Mouse (Mus musculus) cerebral cortex, adult 2 months (tissue): Measurements from ENCODE around the gene Hexim2.

Source experiments
- WGBS: fragments of 180-500 bp; shearing (Covaris S2); methylation state at CpG from one replicate; pipeline ENCODE4 v1.1.7; 2018; 5-methylcytosine and 5-hydroxymethylcytosine counted together

Hexim2 gene

GRCm38 (mm10) chr11:103131701-103132575 is at the start of gene Hexim2:
Gene Hexim2 (plus strand): TSS chr11:103132429.
- WGBS, result under 1% methylated on average over 39 of the region's 39 CpGs

- WGBS, result 94% methylated on average over 7 of the region's 7 CpGs
These were observed 38.9 kb upstream of the Hexim2 start for GRCm38 (mm10) chr11:103093306-103093705.

- 79% methylated on average over 20 of the region's 20 CpGs for WGBS
These were observed 38.1 kb upstream of the Hexim2 start for GRCm38 (mm10) chr11:103093862-103094833.

GRCm38 (mm10) chr11:103095107-103095670 is 37.0 kb upstream of the Hexim2 start:
- 88% methylated on average over 9 of the region's 9 CpGs for WGBS

DNA sequence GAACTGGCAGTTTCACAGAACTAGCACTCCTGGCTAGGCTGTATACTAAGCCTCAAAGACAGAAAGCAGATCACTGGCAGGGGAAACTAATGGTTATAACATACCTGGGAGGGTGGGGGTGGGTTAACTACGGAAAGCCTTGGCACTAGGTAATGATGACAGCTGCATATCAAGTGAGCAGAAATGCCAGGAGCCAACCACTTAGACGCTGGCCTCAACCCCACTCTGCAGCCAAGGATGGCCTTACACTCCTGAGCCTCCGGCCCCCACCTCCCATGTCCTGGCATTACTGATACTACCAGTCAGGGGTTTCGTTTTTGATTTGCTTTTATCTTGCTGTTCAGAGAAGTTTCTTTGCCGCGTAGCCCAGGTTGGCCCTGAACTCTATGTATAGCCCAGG is 36.4 kb upstream of the Hexim2 start:
- 94% methylated on average over 6 of the region's 6 CpGs for WGBS

DNA sequence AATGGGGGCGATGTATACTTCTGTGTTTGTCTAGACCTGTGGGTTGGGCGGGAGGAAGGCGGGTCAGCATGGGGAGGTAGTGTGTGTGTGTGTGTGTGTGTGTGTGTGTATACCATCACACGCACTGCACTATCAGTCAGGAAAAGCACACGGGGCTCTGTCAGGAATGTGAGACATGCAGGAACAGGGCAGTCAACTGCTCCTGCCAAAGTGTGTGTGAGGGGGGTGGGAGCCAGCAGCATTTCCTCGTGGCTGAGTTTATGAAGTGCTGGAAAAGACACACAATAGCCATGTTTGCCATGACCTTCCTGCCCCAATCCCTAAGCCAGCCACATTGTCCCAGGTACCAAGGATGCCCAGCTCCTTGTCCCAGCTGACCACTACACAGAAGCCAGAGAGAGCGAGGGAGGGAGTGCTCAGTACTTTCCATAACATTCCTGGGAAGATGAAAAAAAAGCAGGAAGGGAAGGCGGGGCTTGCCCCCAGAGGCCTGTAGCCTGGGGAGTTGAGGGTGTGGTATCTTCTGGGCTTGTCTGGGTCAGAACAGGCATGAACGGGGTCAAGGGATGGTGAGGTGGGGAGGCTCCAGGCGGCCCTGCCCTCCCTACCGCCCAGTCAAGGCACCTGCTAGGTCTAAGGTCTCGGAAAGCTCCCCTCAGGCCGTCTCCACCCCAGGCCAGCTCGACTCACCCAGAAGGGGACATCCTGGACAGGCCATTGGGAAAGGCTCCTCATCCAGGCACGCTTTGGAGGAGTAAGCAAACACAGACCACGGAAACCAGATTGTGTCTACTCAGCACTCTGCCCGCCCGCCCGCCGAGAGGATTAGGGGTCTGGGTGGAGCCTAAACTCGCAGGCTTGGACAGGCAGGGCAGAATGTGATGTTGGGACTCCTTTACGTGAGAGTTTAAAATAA is 35.0 kb upstream of the Hexim2 start:
- WGBS, result 50% methylated on average over 22 of the region's 22 CpGs

DNA sequence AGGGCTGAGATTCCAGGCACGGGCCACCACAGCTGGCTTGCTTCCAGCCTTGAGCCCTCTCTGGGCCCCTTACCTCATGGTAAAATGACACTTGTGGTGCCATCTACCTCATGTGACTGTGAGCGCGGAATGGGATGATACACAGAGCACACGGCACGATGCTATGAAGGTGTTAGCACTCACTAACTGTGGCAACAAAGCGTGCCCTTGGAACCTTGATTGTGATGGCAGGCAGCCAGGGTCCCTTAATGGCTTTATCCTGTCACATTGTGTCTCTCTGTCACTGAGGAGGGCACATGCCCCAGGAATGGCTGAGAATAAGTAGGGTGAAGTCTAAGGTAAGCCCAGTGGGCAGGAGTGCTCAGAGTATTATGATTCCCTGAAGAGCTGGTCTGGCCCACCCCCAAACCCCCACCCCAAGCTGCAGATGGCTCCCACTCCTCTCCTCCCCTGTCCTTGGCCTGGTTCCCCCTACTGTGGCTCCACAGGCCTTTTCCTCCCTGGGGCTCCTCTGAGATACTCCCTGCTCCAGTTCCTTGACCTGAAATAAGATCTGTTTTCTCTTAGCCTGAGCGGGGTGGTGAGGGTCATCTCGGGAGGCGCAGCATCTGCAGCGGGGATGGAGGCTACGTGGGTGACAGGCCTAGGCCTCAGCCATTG is 33.6 kb upstream of the Hexim2 start:
- 86% methylated on average over 11 of the region's 11 CpGs for WGBS

DNA sequence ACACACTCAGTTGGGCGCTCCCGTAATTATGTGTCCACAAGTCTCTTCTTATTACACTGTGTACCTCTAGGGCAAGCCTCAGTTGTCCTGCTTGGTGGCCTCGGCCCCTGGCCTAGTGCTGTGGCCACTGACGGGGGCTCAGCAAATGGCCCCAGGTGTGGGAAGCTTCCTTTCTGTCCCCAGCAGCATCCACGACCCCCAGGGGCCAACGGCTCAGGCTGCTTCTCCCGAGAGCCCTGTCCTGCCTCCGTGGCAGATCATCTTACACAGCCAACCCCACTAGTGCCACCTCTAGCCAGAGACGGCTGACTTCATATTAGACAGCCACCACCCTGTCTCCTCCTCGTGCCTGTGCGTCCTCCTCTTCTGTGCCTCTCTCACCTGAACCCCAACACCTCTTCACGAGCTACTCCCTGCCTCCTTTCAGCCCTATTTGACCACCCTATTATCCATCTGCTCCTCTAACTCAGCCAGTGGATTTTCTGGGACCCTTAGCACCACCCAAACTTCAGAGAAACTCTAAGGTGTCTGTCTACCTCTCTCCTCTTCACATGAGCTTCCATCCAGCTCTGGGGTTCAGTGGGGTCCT is 32.8 kb upstream of the Hexim2 start:
- 87% methylated on average over 12 of the region's 12 CpGs for WGBS

- WGBS, result 76% methylated on average over 8 of the region's 8 CpGs
These were observed 31.9 kb upstream of the Hexim2 start for GRCm38 (mm10) chr11:103100361-103100760.

DNA sequence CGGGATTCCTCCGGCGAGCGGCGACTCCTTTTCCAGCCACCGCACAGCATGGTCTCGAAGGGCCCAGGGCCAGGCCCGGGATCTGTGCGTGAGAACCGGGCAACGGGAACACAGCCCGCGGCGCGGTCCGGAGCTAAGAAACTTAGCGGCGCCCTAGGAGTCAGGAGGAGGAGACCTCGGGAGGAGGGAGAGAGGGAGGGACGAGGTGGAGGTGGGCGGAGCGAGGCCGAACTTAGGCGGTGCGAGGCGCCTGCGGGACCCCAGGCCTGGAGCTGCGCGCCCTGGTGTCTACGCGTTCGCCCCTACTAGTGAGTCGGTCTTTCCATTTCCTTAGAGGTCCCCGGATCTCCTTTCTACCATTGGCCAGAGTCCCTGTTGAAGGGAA is 30.8 kb upstream of the Hexim2 start, which contains the start of the genes Plcd3 and Acbd4:
Gene Plcd3 (minus strand): TSS at position 178 of the 385 bp plus-strand sequence.
Gene Acbd4 (plus strand): TSS at position 202 of the 385 bp plus-strand sequence.
- under 1% methylated on average over 34 of the region's 34 CpGs for WGBS

DNA sequence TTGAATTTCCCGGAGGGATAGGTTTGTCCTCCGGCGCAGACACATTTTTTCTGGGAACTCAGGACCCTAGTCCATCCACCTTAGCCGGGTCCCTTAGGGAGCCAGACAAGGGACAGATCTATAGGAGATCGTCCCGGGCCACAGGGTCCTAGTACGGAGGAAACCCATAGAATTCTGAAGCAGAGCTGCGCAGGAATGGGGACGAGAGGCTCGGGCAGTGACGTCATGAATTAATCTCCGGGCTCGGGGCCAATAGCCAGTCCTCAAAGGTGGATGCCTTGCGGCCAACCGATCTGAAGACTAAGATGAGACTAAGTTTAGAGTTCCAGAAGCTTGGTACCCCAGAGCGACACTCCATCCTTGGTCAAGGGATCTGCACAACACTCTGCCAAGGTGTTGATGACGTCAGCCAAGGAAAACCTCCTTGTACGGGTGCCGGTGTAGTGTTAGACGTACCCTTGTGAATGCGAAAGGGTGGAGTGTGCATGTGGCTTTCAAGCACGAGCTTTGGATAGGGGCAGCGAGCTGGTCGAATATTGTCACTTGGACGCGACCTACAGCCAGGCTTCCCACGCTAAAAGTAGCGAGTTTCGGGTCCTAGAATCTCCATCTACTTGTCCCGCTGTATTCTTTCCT is 30.2 kb upstream of the Hexim2 start:
- 1% methylated on average over 30 of the region's 30 CpGs for WGBS

DNA sequence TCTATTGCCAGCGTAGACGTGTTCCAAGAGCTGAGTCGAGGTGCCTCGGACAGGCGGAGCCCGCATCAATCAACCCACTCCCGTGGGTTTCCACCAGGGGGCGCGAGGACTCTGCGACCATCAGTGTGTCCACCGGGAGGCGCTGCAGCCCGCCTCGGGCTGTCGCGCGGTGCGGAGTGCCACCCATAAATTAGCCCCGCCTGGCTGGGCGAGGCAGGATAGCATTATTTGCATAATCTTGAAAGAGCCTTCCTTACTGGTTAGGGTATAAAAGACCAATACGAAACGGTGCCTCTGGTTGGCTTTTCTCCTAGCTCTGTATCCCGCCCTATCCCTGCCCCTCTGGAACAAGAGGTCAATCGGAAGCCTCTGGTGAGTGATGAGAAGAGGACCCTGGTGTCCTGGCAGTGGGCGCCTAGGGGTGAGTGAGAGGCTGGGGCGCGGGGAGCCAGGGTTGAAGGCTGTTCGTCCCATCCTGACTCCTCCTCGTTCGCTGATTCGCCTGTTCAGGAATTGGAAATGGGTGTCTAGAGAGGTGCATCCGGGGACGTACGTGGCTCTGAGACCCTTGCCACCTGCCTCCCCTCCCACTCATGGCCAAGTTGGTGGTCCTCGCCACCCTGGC is 29.4 kb upstream of the Hexim2 start:
- WGBS, result under 1% methylated on average over 35 of the region's 35 CpGs

DNA sequence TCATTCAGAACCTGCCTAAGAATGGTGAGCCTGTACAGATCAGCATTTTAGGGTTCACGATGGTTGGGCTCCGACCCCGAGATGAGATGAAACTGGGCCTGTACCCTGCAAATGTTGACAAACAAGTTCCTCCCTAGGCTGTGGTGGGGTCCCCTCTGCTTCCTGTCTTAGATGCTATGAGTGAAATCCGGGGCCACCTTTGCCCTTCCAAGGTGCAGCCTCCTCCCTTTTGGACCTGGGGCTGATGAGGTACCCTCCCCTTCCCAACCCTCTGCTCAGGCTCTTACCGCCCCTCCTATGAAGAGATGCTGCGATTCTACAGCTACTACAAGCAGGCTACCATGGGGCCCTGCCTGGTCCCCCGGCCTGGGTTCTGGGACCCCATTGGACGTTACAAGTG is 28.6 kb upstream of the Hexim2 start:
- WGBS, result 62% methylated on average over 8 of the region's 8 CpGs

- 88% methylated on average over 7 of the region's 7 CpGs for WGBS
These were observed 27.8 kb upstream of the Hexim2 start for GRCm38 (mm10) chr11:103104469-103104868.

- 64% methylated on average over 14 of the region's 14 CpGs for WGBS
These were observed 27.0 kb upstream of the Hexim2 start for GRCm38 (mm10) chr11:103105180-103105725.

- 87% methylated on average over 6 of the region's 6 CpGs for WGBS
These were observed 26.4 kb upstream of the Hexim2 start for GRCm38 (mm10) chr11:103105810-103106209.

DNA sequence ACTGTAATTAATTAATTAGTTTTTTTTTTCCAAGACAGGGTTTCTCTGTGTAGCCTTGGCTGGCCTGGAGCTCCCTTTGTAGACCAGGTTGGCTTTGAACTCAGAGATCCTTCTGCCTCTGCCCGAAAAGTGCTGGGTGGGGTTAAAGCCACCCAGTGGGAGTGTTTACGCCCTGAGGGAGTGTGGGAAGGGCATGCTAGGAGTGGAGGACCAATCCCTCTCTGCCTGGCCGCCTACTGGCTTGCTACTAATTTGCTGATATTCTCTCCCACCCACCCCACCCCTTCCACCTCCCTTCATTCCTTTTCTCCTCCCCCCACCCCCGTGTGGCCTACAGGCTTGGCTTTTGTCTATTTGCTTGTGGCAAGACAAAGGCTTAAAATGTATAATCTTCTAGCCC is 25.8 kb upstream of the Hexim2 start:
- WGBS, result 70% methylated on average over 4 of the region's 4 CpGs

- WGBS, result 58% methylated on average over 10 of the region's 10 CpGs
These were observed 20.9 kb upstream of the Hexim2 start for GRCm38 (mm10) chr11:103111301-103111700.
